Mouse (Mus musculus) liver, embryonic 14.5 days (tissue): ENCODE results near the gene A530016L24Rik.

Experiments used
- CTCF ChIP-seq: IDR thresholded peaks from 2 replicates; pipeline ENCODE4 v1.5.1; 2016; ENCODE audit warnings: antibody characterized with exemption, low read depth, control low read depth
- EP300 ChIP-seq: IDR thresholded peaks from 2 replicates; pipeline ENCODE4 v1.6.1; 2016; ENCODE audit warnings: antibody characterized with exemption, low read depth

- no peak for TF ChIP-seq CTCF
- no peak for TF ChIP-seq EP300
Observed at GRCm38 (mm10) chr12:112463750-112464444, 25.4 kb upstream of the A530016L24Rik start.
